Mouse (Mus musculus) E14TG2a.4 (cell line): ENCODE results near the gene Sin3a.

Experiments used
- CTCF ChIP-seq: conservative IDR thresholded peaks from 2 replicates; pipeline ENCODE4 v1.5.1; 2014; ENCODE audit warnings: low read length
- NANOG ChIP-seq: IDR thresholded peaks from 2 replicates; pipeline ENCODE4 v1.6.1; 2014; ENCODE audit warnings: borderline replicate concordance, low read length, mixed read lengths
- POU5F1 ChIP-seq: IDR thresholded peaks from 2 replicates; pipeline ENCODE4 v1.6.1; 2014; ENCODE audit warnings: low read length, borderline replicate concordance

GRCm38 (mm10) chr9:57075681-57076381, 4.0 kb downstream of the Sin3a start:
- no peak for TF ChIP-seq CTCF
- TF ChIP-seq POU5F1 = no peak
- TF ChIP-seq NANOG = no peak
